Mouse (Mus musculus): ENCODE data around the gene Appl2.

DNA sequence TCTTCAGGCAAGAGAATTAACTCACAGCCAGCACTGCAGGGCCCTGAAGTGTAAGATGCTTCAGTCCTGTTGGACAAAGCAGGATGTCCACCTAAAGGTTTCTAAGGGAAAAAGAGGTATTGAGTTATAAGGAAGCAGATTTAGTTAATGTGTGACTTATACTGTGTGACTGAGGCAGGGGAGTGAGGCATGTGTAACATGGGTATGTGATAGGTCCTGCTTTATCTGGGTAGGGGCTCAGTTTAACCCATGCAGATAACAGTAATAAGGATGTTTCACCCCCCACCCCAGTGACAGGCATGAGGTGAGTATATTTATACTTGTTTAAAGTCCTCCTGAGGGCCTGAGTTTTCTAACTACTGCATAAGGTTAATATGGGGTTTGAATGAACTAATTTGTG, 85.5 kb downstream of the Appl2 start:
- no peak for TF ChIP-seq POLR2A (IDR thresholded peaks at IDR 0.05; ENCODE audit: low read depth, low read length)
- no peak for TF ChIP-seq CTCF (IDR thresholded peaks at IDR 0.05; ENCODE audit: borderline replicate concordance, insufficient read depth, low read length)

Measured in embryonic fibroblast, embryonic 13.5 days (primary cell).